Mouse (Mus musculus) kidney, adult 9 months (tissue): ENCODE data around the gene Kcnk6.
"Not testable (repeated sequence)": the region's sequence is repeated elsewhere in the genome, so short reads cannot be mapped to it uniquely, and the experiment has no call there.

Source experiments
- DNase-seq: peaks from one replicate; pipeline ENCODE4 v3.0.0; 2022

Gene Kcnk6

GRCm38 (mm10) chr7:29194230-29194629 lies 38.1 kb downstream of the Kcnk6 start:
- not testable (repeated sequence) for DNase-seq

- not testable (repeated sequence) for DNase-seq
Measured at GRCm38 (mm10) chr7:29181323-29181722, 51.0 kb downstream of the Kcnk6 start.

DNA sequence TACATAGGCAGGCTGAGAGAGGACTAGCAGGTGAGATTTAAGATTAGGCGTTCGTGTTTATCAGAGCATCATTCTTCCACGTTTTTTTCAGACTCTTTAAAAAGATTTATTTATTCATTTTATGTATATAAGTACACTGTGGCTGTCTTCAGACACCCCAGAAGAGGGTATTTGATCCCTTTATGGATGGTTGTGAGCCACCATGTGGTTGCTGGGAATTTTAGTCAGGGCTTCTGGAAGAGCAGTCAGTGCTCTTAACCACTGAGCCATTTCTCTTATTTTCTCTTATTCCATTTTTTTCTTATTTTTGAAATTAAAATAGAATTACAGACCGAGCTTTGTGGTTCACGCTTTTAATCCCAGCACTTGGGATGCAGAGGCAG lies 51.5 kb downstream of the Kcnk6 start:
- no peak for DNase-seq

GRCm38 (mm10) chr7:29180077-29180853 lies 52.0 kb downstream of the Kcnk6 start, which contains the start of gene Psmd8:
Psmd8 (minus strand) TSS chr7:29180701.
- DNase-seq, result peak; percentile 99

GRCm38 (mm10) chr7:29179323-29179722 lies 53.0 kb downstream of the Kcnk6 start:
- DNase-seq, result no peak

DNA sequence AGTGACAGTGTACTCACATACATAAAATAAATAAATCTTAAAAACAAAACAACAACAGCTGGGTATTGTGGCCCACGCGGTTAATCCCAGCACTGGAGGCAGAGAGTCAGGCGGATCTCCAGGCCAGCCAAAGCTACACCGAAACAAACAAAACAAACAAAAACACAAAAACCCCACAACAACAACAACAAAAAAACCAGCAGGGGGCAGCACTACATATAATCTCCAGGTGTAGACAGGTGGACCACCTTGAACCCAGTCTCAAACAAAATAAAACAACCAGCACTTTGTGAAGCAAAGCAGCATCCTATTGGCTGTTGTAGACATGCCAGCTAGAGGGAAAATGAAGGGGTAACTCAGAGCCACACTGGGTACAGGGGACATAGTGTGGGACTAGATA lies 54.2 kb downstream of the Kcnk6 start:
- DNase-seq, result no peak

DNA sequence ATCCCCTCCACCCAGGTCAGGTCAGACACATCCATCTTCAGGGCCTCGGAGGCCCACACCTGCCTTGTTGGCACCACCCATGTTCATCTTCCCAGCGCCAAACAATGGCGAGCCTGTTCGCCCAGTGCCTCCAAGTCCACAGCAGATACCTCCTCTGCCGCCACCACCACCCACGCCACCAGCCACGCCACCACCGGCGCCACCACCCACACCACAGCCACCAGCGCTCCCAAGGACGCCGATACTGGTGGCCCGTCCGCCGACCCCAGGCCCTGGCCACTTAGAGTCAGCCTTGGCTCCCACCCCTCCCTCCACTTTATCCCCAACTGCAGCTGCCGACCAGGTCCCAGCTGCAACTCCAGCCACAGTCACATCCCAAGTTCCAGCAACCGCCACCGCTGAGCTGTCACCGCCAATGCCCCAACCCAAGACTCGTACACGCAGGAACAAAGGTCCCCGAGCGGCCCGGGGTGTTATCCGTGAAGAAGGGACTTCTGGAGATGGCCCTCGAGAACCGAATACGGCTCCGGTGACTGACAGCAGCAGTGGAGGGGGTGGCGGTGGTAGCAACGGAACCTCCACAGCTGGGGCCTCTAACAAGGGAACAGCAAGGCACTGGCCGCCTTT lies 59.8 kb downstream of the Kcnk6 start:
- no peak for DNase-seq
